Mouse (Mus musculus) frontal cortex, postnatal 36 days (tissue): ENCODE results near the gene Dazap2.
"Not testable (repeated sequence)": the region's sequence is repeated elsewhere in the genome, so short reads cannot be mapped to it uniquely, and the experiment has no call there.

Source experiments
- DNase-seq, 2 experiments: peaks; one replicate each; pipeline ENCODE4 v3.0.0; 2022; ENCODE audit warnings: low spot score in 2 of 2

The Dazap2 gene

DNA sequence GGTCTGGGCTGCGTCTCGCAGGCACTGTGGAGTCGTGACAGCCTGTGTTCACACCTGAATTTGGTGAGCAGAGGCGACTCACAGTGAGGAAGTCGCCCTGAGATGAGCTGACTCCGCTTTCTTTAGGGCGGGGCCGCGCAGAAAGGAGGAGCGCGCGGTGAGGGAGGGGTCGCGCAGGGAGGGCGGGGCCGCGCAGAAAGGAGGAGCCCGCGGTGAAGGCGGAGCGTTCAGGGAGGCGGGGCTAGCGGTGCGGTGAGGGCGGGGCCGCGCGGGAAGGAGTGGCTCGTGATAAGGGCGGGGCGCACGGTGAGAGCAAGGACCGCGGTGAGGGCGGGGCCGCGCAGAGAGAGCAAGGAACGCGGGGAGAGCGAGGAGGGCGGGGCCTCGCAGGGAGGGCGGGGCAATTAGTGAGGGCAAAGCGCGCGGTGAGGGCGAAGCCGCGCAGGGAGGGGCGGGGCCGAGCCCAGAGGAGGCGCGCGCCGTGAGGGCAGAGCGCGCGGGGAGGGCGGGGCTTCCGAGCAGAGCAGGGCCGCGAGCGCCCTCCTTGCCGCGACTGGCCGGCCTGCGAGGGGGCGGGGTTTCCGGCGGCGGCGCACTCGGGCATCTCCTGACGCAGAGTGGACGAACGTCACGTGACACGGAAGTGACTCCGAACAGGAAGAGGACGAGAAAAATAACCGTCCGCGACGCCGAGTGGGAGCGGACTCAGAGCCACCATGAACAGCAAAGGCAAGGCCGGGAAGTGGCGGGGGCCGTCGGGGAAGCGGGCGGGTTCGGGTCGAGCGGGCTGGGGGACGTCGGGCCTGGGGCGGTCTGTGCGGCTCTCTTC lies at the start of gene Dazap2:
TSS of gene Dazap2 (plus strand) at position 354 of the 829 bp plus-strand sequence.
- DNase-seq: peak; percentile 97

DNA sequence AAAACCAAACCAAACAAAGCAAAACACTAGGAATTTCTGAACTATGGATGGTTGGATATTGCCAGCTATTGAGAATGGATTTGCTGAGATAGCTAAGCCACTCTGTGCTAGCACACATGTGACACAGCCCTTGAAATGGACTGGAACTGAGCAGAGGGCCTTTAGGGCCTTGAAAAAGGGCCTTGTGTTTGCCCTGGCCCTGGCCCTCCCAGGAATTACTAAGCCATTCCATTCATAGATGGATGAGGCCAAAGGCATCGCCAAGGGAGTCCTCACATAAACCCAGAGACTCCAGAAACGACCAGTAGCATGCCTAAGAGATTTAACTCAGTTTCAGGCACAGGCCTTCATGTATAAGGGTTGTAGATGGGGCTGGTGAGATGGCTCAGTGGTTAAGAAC lies 48.6 kb upstream of the Dazap2 start:
- no peak for DNase-seq

DNA sequence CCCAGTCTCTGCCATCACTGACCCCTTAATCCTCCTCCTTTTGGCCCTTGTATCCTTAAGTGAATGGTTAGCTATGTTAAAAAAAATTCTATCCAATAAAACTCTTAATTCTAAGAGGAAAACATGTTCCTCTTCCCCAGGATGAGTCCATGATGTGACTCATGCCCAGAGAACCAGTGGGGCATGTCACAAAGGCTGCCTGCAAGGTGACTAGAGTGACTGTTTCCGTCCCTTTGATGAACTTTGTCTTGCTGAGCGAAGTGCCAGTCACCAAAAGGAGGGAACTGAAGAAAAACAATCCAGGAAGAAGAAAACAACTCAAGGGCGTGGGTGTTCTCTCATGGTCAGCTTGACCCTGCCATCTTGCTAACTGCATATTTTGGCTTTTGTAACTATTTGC lies 45.9 kb upstream of the Dazap2 start:
- no peak for DNase-seq

DNA sequence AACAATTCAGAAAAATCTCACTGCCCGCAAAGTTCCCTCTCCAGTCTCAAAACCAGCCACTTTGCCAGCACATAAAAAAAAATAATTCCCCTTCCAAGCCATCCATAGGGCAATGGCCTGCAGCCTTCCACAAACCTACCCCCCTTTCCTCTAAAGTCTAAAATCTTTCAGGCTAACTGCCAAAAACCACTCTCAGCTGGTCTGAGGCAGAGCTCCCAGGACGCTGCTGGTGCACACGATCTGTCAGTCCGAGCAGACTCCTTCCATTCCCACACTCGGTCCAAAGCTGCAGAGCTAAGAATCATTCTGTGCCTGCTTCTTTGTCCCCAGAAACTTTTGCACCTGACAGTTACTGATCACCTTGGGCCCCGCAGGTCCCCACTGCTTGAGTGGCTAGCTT lies 41.2 kb upstream of the Dazap2 start:
- no peak for DNase-seq

DNA sequence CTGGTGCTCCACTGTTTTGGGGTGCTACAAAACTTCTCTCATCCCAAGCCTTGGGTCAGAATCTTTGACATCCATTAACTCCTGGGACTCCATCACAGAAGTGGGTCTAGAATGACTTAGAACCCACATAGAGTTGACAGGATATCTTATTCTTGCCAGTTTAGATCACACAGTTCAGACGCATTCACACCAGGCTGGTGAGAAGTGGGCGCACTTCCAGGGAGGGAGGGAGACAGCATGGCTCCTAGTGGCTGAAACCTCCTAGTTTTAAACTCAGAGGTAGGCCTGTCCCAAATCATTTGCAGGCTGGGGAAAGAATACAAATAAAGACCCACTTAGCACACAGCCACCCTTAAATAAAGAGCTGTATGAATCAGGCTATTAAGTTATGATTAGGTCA lies 40.8 kb upstream of the Dazap2 start:
- DNase-seq: no peak

DNA sequence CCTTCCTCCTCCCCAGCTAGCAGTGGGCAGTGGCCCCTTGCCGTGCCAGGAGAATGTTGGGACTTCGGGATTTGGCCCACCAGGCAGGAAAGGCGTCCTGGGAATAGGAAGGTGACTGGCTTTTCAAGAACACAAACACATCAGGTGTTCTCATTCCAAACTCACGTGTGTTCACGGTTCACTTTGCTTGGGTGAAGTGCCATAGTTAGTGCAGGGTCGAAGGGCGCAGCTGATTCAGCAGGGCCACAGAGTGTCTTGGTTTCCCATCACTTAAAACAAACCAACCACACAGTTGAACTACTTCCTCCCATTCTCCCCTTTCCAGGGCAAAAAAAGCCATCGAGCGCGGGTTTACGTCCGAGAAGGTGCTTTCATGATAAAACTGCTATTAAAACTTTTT lies 39.8 kb upstream of the Dazap2 start:
- DNase-seq: no peak

DNA sequence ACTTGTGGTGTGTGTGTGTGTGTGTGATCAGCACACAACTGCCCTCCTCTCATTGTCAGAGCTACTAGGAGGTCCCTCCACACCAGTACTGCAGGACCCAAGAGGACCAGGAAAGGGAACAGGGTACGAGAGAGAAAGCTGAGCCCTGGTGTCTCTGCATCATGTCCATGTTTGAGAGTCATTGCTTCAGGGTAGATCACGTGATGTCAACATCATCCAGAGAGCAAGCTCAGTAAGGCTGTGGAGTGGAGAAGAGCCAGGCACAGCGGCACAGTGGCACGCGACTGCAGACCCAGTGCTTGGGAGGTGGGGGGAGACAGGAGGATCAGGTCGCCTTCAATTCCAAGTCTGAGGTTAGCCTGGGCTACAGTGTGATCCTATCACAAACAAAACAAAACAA lies 38.8 kb upstream of the Dazap2 start:
- no peak for DNase-seq

DNA sequence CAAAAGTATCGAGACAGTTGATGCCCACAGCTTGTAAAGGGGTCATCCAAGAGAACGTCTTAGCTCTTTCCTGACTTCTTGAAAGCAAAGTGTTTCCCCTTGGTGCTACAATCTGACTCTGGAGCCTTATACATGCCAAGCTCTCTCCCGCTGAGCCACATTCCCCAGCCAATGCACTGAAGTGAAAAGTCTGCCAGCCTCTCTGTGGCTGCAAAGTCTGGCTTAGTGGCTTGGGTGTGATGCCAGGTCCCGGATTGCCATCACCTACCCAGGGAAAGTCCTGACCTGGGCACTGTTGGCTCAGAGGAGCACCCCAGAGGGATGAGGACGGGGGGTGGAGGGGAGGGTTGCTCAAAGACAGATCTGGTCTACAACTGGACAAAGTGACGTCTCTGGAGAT lies 38.3 kb upstream of the Dazap2 start:
- DNase-seq: no peak

DNA sequence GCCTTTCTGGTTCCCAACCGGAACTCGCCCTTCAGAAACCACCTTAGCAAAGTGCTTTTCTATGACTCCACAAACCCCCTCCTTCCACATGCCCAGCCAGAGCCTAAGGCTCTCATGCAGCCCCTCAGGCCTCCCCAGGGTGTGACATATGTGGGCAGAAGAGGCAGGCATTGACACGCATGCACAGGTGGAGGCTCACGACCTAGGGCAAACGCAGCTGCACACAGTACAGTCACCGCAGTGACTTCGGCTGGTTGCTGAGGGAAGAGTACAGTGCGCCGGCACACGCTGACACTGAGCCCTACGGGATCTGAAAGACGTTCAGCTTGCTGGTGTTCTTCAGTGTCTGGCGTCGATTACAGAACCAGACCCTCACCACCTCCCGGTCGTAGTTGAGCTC lies 37.2 kb upstream of the Dazap2 start:
- DNase-seq: no peak

DNA sequence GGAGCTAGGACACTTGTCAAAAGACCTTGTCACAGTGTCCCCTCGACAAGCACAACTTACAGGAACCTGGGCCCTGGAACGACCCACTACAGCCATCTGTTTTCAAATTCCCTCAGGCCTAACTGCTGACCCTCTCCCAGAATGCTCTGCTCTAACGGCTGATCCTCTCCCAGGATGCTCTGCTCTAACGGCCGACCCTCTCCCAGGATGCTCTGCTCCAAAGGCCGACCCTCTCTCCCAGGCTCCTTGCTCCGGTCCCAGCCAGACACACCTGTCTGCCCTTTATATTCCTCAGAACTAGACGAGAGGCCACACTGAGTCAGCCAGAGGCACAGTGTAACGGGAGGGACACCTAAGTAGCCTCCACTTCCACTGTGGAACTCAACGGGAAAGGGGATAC lies 35.0 kb upstream of the Dazap2 start:
- DNase-seq: no peak

DNA sequence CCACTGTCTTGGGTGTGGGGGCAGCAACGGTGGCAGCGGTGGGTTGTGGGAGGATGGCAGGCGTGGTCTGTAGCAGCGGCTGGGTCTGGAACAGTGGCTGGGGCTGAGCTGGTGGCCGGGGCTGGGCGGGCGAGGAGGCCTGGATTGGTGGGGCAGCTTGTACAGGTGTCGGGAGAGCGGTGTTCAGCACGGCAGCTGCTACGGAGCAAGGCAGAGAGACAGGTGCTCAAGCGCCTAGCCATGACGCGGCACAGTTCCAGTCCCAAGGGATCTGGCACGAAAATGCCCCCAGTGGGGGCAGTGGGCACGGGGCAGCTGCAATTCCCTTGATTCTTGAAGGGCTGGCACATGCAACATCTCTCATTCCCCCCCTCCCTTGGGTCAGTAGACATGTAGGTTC lies 29.2 kb upstream of the Dazap2 start:
- DNase-seq: no peak

DNA sequence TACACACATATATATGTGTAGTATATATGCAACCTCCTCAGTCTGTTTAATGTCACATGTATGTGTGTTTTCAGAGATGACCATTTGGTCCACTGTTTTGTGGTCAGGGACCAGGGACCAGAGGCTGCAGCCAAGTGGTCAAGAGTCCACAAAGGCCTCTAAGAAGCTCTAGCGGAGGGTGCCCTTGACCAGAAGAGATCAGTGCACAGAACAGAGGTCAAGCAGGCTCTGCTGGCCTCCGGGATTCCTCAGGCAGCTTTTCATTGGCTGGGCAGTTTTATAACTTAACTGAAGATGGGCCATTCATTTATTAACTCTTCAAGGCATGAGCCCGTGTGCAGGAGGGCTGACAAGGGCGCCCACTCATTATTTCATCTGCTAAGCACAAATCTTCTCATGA lies 28.0 kb upstream of the Dazap2 start:
- DNase-seq: no peak

DNA sequence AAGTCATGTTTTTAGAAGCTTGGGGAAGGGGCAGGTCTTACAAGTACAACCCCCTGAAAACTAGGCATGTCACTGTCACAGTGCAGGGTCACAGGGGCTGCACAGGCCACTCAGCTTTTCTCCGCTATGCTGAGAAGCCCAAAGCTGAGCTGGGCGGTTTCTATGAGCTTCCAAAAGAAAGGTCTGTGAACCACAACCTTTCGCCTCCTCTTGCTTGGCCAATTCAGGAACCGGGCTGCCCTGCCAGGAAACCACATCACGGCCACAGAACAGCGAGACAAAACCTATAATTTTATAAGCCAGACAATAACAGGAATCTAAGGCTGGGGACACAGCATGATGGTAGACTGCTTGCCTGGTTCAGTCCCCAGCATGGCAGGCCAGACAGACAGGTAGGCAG lies 26.9 kb upstream of the Dazap2 start:
- no peak for DNase-seq

DNA sequence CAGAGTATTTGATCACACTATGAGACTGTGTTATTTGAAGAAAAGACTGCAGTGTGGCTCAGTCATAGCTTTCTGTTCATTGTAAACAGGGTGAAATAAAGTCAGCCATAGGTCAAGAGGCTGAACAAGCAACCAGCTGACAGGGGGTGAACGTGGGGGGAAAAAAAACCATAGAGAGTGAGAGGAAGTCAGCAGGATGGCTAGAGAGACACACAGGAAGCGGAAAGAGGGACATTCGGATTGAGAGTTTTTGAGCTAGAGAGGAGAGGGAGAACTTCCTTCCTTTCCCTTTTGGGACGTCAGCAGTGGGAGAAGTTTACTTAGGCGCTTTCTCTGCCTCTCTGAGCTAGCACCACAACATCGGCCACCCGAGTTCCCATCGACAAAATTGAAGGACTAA lies 24.7 kb upstream of the Dazap2 start:
- DNase-seq: no peak

DNA sequence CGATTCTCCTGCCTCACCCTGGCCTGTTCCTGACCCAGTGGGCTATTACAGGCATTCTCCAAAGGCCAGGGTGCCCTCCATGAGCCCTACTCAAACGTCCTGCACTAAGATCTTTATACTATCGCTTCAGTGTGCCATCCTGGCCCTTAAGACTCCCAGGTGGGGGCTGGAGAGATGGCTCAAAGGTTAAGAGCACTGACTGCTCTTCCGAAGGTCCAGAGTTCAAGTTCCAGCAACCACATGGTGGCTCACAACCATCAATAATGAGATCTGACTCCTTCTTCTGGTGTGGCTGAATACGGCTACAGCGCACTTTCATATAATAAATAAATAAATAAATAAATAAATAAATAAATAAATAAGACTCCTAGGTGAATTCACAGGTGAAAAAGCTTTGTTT lies 22.3 kb upstream of the Dazap2 start:
- DNase-seq: no peak

DNA sequence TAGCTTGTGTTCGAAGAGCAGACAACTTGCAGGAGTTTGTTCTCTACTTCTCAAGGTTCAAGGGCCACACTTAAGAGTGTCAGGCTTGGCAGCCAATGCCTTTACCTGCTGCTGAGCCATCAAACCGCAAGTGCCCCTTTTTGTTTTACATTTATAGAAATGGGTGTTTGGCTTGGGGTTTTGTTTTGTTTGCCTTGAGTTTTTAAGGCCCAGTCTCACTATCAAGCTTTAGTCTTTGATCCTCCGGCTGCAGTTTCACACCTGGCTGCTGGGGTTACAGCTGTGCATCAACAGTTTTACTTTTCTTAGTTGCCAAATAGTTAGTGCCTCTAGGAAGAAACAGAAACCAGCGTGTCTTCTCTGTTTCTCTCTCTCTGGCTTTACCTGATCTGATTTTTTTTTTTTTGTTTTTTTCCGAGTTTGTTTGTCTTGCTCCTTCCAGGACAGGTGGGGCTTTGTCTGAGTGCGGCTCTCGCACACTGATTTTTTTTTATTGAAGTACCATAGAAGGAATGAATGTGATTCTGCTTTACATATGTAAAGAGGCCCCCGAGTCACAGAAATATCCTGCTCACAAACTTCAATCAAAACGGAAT lies 16.8 kb upstream of the Dazap2 start:
- no peak for DNase-seq

DNA sequence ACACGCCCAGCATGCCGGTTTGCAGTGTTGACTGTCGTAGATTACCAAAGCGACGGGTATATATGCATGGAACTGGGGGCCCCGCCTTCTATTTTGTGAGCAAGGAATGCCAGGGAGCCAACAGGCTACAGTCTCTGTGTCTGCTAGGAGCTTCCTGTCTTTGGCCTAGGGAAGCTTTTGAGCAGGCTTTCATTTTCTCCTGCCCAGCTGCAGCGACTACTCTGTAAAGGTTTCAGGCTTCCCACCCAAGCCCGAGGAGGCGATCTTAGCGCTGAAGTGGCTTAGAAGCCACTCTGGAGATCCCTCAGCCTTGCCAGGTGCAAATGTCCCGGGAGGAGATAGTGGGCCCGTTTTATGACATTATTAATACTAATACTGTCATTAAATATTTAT lies 16.3 kb upstream of the Dazap2 start:
- DNase-seq: peak in 1 of 2 experiments; percentile 41

DNA sequence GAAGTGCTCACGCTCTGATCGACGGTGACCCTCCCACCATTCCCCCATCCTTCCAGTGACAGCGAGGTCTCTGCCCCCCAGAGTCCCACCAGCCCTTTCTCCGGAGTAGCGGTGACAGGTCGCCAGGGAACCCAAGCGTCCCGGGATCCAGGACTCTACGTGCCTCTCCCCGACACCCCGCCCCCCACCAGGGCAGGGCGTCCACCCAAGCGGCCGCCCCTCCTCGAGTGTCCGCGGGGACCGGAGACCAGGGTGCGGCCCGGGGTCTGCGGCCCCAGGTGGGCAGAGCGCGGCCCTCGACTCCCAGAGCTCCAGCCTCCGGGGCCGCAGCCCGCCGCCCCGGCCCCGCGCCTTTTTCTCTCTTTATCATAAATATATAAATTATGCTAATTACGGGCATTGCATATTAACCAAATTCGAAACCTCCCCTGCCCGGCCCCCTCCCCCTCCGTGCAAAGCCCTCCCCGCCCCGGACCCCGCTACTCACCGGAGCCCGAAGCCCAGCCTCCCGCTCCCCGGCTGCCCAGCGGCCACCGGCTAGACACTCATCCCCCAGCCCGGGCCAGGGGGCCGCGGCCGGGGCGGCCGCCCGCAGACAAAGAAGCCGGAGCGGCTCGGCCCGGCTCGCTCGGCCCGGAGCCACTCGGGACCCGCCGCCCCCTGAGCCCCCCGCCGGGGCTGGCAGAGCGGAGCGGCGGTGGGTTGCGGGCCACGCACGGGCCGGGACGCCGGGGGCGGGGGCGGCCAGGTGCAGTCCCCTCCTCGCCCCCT lies 15.7 kb upstream of the Dazap2 start, which contains the start of gene Pou6f1:
TSS of gene Pou6f1 (minus strand) at position 709 of the 771 bp plus-strand sequence.
- peak; percentile 40 to 43 for DNase-seq

DNA sequence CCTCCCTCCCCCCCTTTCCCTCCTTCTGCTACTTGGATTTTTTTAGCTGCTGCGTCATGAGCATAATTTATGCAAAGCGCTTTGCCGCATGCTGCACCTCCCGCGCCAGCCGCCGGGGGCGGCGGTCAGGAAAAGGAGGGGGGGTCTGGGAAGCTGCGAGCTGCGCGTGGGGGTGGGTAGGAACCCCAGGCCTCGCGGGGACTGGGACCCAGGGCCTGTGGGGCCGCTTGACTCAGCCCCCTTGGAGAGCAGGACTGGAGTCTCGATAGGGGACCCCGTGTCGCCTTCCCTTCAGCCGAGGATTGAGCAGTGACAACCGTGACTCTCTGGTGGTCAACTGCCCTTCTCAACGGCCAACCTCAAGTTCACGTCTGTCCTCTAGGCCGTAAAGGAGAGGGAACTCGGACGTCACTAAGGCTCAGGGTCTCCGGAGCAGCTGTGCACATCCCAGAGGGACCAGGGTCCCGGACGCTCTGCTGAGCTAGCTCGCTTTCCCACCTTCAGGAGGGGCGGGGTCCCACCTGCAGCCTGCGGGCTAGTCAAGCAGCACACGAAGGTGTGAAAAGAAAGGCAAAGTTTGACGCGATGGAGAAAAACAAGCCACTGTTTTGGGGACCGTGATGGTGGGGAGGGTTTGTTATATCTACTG lies 15.0 kb upstream of the Dazap2 start:
- DNase-seq: peak; percentile 62 to 70

DNA sequence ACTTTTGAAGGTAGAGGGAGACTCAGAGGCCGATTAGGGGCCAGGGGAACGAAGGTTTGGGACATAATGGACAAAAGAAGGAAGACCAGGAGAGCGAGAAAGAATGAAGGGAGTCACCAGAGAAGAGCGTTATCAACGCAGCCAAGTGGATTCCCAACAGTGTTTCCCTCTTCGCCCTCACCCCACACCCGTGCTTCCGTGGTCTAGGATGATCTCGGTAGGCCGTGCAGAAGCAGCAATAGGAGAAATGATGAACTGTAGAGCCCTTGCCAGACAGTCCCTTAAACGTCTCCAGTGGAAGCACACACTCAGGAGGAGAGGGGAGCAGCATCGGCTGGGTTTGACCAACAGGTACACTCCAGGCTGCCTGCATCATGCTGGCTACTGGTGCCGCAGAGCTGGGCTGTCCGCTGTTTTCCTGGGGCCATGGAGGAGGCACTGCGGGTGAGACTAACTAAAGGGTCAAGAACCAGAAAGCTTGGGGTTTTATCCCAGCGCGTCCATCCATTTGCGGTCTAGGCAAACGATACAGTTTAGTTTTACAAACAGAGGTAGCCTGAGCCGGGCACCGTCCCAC lies 14.4 kb upstream of the Dazap2 start:
- no peak for DNase-seq

DNA sequence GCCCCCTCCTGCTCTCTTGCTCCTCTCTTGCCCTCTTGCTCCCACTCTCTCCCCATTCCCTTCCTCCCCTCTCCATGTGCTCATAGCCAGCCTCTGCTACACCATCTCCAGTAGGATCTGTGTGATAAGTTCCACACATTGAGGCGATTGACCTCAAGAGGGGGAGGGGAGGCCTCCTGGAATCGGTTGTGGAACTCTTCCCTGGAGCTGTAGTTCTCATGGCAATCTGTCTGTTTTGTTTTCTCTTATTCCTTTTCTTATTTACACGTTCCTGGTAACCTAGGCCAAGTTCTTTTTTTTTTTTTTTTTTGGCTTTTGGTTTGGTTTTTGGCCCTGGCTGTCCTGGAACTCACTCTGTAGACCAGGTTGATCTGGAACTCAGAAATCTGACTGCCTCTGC lies 13.5 kb upstream of the Dazap2 start:
- no peak for DNase-seq

DNA sequence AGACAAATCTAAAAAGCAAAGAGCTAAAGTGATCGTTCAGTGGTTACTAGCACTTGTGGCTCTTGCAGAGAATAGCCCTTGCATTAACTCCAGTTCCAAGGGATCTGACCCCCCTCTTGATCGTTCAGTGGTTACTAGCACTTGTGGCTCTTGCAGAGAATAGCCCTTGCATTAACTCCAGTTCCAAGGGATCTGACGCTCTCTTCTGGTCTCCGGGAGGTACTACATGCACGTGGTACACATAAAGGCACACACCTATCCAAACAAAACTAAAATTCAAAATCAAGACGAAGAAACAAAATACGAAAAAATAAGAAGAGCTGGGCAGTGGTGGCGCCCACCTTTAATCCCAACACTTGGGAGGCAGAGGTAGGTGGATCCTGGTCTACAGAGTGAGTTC lies 8.5 kb upstream of the Dazap2 start:
- DNase-seq: not testable (repeated sequence)
